Mouse (Mus musculus) right cerebral cortex, postnatal 36 days (tissue): ENCODE measurements around the gene Trappc13.
A peak's percentile ranks its signal among the peaks of the same experiment; 100 is the strongest.

Experiments used
- DNase-seq, 2 experiments: peaks; one replicate each; pipeline ENCODE4 v3.0.0; 2022; ENCODE audit warnings: low spot score in 2 of 2, mixed read lengths in 1 of 2

The Trappc13 gene

GRCm38 (mm10) chr13:104114827-104115226 lies 63.4 kb downstream of the Trappc13 start:
- DNase-seq = peak in 1 of 2 experiments; percentile 69

DNA sequence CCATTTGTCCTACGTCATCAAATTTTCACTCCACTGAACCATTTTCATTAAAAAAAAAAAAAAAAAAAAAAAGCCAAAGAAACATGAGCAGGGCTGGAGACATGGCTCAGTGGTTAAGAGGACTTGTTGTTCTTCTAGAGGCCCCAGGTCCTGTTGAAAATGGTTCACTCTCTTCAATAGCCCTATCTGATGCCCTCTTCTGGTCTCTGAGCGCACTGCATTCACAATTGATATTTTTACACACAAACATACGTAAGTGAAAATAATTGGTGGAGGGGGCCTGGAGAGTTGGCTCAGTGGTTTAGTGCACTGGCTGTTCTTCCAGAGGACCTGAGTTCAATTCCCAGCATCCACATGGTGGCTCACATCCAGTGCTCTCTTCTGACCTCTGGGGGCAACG lies 64.5 kb downstream of the Trappc13 start:
- DNase-seq = no peak

DNA sequence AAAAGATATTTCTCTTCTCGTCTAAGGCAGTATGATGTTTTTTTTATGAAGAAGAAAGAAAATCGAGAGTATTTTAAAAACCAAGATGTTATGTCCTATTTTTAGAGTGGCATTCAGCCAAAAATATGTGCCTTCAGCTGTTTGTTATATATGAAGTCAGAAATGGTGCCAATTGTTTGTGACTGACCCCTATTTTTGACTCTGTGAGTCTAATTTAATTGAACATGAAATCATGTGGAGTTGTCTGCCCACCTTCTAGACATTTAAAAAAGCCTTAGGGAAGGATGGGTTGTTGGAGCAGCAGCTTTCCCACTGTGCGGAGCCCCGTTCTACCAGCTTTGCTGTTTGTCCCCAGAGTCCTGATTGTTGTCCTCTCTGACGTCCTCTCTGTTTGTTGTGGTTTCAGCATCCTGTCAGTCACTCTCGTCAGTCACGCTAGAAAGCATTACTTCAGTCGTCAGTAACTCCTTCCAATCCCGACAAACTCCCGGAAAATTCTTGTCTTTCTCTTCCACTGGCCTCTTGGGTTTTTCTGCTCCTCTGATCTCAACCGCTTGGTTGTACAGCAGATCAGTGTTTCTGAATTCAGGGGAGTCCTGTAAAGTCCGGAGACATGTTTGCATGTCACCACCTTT lies 65.9 kb downstream of the Trappc13 start:
- DNase-seq = no peak

DNA sequence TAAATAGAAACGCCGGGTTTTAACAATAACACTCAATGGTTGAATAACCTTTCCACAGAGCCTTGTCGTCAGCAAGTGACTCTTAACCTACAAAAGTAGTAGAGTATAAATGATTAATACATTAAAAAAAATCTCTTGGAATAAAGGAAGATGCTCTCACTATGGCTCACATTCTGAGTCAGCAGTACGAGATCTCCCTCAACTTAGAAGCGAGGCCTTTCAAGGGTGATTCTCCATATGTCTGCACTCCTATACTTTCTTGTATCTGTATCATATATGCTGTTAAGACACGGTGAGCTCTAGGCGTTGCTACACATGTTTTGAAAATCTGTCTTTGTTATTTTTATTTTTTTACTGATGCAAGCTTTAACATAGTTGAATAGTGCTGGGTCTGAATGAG lies 67.7 kb downstream of the Trappc13 start:
- no peak for DNase-seq

GRCm38 (mm10) chr13:104109816-104110521 lies 68.3 kb downstream of the Trappc13 start:
- DNase-seq = peak; percentile 32 to 42

DNA sequence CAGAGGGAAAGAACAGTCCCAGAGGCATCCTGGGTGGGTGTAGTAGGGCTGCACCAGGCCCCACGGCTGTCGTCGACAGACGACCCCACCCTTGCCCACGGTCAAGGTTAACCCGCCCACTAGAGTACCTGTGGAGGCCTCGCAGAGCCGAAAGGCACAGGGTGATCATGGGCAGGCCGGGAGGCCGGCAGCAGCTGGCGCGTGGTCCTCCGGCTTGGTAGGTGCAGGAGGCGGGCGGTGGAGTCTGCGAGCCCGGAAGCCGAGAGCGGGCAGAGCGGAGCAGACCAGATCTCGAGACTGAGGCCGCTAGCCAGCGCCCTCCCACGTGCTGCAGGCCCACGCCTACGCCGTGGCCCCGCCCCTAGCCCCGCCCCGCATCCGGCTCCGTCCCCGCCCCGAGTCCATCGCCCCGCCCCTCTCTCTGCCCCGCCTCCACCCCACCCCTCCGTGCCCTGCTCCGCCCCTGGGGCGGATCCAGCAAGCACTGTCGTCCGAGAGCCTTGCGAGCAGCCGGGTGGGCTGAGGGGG lies 68.9 kb downstream of the Trappc13 start, which contains the start of the genes Nln and Sgtb:
Nln (minus strand) TSS at position 327 of the 528 bp plus-strand sequence.
Sgtb (plus strand) TSS at position 454 of the 528 bp plus-strand sequence.
- peak; percentile 81 to 85 for DNase-seq

- DNase-seq = peak in 1 of 2 experiments; percentile 8
Observed at GRCm38 (mm10) chr13:104108651-104109287, 69.5 kb downstream of the Trappc13 start.

- no peak for DNase-seq
Observed at GRCm38 (mm10) chr13:104101606-104102235, 76.5 kb downstream of the Trappc13 start.

DNA sequence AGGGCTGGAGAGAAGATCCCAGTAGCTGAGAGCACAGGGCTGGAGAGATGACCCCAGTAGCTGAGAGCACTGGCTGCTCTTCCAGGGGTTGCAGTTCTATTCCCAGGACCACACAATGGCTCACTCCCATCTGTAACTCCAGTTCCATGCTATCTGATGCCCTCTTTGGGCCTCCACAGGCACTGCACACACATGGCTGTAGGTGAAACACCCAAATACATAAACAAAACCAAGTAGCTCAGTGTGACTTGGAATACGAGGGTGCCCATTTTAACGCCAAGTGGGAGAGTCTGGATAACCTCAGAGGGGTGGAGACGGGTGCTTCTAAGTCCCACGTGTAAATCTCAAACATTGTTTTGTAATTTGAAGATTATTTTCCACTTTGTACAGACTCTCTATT lies 77.9 kb downstream of the Trappc13 start:
- no peak for DNase-seq

- no peak for DNase-seq
Observed at GRCm38 (mm10) chr13:104097190-104097589, 81.1 kb downstream of the Trappc13 start.

GRCm38 (mm10) chr13:104095955-104096354 lies 82.3 kb downstream of the Trappc13 start:
- no peak for DNase-seq

DNA sequence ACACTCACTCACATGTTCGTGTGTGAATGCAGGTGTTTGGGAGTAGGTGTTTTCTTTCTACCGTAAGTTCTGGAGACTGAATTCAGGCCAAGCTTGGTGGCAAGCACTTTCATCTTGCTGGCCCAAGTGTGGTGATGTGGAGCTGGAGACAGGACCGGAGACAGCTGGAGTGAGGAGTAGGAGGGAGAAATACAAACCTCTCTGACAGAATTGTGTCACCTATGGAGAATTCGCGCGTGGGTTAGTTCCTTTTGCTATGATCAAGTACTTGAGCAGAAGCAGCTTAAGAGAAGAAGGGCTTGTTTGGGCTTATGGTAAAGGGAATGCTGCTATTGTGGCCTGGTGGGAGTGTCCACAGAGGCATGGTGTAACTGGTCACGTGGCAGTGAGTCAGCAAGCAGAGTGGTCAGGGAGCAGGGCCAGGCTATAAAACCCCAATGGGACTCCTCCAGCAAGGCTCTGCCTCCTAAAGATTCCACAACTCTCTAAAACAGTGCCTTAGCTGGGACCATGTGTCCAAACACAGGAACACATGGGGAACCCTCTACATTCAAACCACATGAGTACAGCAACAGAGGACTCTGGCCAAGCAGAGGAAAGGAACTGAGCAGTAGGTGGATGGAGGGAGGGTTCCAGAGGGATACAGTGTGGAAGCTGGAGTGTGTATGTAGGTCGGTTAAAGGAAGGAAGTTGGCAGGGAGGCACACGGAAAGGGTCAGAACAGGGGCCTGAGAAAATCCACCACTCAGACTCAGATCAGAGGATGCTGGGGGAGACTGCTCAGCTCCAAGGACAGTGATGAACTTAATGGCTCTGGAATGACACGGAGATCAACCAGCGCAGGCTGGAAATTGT lies 83.5 kb downstream of the Trappc13 start:
- DNase-seq = no peak
